Mouse (Mus musculus): ENCODE results near the gene Gstm2.
"Not testable (repeated sequence)": the region's sequence is repeated elsewhere in the genome, so short reads cannot be mapped to it uniquely, and the experiment has no call there.

Gene Gstm2

GRCm38 (mm10) chr3:107949461-107949860, 36.8 kb downstream of the Gstm2 start:
- not testable (repeated sequence) for ATAC-seq (ENCODE audit: insufficient number of reproducible peaks, low FRiP score, low TSS enrichment)

DNA sequence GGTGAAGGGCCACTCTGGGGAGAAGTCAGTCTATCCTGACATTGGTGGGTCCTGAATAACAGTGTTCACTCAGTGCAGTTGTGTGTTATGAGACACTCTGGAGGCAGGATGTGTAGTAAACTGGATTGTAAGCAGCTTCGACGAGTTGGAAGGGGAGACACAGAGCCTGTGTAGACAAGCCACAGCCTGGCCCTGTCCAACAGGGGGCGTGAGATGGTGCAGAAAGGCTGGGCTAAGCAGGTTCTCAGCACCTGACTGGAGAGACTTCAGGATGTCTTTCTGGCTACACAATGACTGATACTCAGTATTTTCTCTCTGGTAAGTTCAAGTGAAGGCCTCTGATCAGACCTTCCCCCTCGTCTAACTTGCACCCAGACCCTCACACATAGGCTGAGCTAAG, 40.5 kb downstream of the Gstm2 start:
- ATAC-seq (ENCODE audit: insufficient number of reproducible peaks, low FRiP score, low TSS enrichment): no peak

DNA sequence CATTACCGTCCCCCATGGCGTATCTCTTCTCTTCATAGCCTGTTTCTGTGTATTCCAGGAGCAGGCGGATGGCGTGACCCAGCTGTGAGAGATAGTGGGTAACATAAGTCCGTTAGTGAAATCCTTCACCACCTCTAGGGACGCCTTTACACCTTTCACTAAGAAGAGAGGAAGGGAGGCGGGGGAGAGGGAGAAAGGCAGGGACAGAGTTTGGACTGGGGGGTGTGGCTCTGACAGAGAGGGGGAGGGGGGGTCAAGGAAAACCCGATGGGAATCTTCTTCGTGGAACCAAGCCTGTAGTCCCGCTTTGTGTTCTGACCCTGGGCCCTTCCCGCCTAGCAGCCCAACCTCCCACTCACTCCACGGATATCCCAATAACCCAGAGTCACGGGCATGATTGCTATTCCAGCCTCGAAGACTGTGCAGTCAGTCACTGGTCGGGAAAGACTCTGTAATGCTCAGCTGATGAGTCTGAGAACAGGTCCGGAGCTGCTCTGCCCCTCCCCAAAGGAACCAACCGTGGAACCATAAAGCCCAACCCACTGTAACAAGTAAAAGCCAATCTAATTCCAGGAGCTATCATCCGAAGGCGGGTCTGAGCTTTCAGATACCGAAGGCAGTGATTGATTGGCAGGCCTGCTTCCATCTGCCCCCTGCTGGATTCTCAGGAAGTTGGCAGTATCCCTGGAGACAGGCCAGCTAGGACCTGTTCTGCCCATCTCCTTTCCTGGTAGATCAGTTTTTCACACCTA, 42.8 kb downstream of the Gstm2 start, which contains the start of gene Gstm6:
Gstm6 (minus strand) TSS at position 511 of the 752 bp plus-strand sequence.
- no peak for ATAC-seq (ENCODE audit: insufficient number of reproducible peaks, low FRiP score, low TSS enrichment)

GRCm38 (mm10) chr3:107941261-107941660, 45.0 kb downstream of the Gstm2 start:
- ATAC-seq (ENCODE audit: insufficient number of reproducible peaks, low FRiP score, low TSS enrichment): no peak

- no peak for ATAC-seq (ENCODE audit: insufficient number of reproducible peaks, low FRiP score, low TSS enrichment)
Measured at GRCm38 (mm10) chr3:107940524-107940923, 45.7 kb downstream of the Gstm2 start.

GRCm38 (mm10) chr3:107939830-107940229, 46.4 kb downstream of the Gstm2 start:
- ATAC-seq (ENCODE audit: insufficient number of reproducible peaks, low FRiP score, low TSS enrichment): no peak

DNA sequence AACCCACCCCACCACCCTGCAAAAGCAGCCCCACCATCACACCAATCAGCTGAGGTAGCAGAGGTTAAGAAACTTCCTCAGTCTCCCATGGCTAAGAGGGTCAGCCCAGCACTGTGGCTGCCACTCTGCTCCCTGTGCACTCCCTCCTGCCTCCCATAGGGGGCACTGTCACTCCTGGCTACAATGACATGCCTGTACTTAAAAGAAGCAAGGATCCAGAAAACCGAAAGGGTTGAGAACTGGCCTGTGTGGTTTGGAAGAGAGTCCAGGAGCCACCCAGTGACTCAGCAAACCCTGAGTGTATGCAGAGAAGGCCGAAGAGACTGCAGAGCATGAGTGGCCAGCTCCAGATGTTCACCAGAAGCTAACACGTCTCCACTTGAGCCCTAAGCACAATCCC, 46.9 kb downstream of the Gstm2 start:
- ATAC-seq (ENCODE audit: insufficient number of reproducible peaks, low FRiP score, low TSS enrichment): 0 out of 2 replicates have a peak, but pooled peaks have one; percentile 45

GRCm38 (mm10) chr3:107935888-107936287, 50.4 kb downstream of the Gstm2 start:
- ATAC-seq (ENCODE audit: insufficient number of reproducible peaks, low FRiP score, low TSS enrichment): no peak

- ATAC-seq (ENCODE audit: insufficient number of reproducible peaks, low FRiP score, low TSS enrichment): no peak
Measured at GRCm38 (mm10) chr3:107935268-107935667, 51.0 kb downstream of the Gstm2 start.

DNA sequence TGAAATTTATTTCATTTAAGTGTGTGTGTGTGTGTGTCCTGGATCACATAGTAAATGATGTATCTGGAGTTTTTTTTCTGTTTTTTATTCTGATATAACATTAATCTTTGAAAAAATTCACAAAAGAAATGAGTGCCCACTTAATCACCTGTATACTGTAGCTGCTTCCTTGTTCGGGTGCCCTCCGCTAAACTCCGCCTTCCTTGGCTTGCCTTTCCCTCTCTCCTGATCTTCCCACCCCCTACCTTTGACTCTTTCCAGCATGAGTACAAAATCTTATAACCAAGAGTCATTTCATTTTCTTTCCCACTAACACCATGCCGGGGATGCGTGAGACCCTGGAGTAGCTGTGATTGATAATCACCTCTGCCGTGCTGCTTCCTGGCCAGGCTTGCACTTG, 54.1 kb downstream of the Gstm2 start:
- ATAC-seq (ENCODE audit: insufficient number of reproducible peaks, low FRiP score, low TSS enrichment): no peak

All from cerebellum, adult (tissue).